Mouse (Mus musculus) hindbrain, embryonic 15.5 days (tissue): ENCODE measurements around the gene Tmem62. TPM values are rescaled to one million over a fixed set of nuclear protein-coding genes. Genes with fewer than 3 reads are reported as not detected.

ENCODE experiments used
- ATAC-seq: fragments of 200-750 bp; cut with Nextera tagmentation; 2 replicates; pipeline ENCODE4 v1.8.0; 2017; ENCODE audit warnings: low read depth, moderate number of reproducible peaks, moderate TSS enrichment; ENCODE audit not compliant: low FRiP score
- H3K27ac ChIP-seq: fragments of 300-500 bp; sonication (generic); replicated peaks from 2 replicates; pipeline ENCODE4 v1.5.1; 2015; ENCODE audit warnings: mild to moderate bottlenecking, inconsistent platforms
- H3K27me3 ChIP-seq: fragments of 300-500 bp; sonication (generic); 2 replicates; pipeline ENCODE4 v1.6.1; 2015; ENCODE audit warnings: control low read depth, inconsistent platforms
- H3K36me3 ChIP-seq: fragments of 300-500 bp; sonication (generic); 2 replicates; pipeline ENCODE4 v1.6.1; 2015; ENCODE audit warnings: control low read depth, inconsistent platforms
- H3K4me1 ChIP-seq: fragments of 300-500 bp; sonication (generic); replicated peaks from 2 replicates; pipeline ENCODE4 v1.6.1; 2015; ENCODE audit warnings: control low read depth, inconsistent platforms
- H3K4me2 ChIP-seq: fragments of 300-500 bp; sonication (generic); 2 replicates; pipeline ENCODE4 v1.6.1; 2015; ENCODE audit warnings: moderate library complexity, mild to moderate bottlenecking, inconsistent platforms
- H3K4me3 ChIP-seq: fragments of 300-500 bp; sonication (generic); 2 replicates; pipeline ENCODE4 v1.5.1; 2015; ENCODE audit warnings: mild to moderate bottlenecking, inconsistent platforms
- H3K9ac ChIP-seq: fragments of 300-500 bp; sonication (generic); 2 replicates; pipeline ENCODE4 v1.6.1; 2015; ENCODE audit warnings: inconsistent platforms
- H3K9me3 ChIP-seq: fragments of 300-500 bp; sonication (generic); 2 replicates; pipeline ENCODE4 v1.6.1; 2016; ENCODE audit warnings: control low read depth, inconsistent platforms
- WGBS: fragments of 180-500 bp; shearing (Covaris S2); methylation state at CpG from one replicate; pipeline ENCODE4 v1.1.7; 2015; 5-methylcytosine and 5-hydroxymethylcytosine counted together
- polyA plus RNA-seq: library from polyadenylated mRNA; unstranded; fragments of >200 nt; fragmentation: Nextera tagmentation; extraction: Ambion mirVana; gene quantifications from 2 replicates; pipeline ENCODE4 v1.2.1, GENCODE M21; 2015

The Tmem62 gene
- polyA plus RNA-seq, 1 experiment from 2014 or later = 14.1 TPM

GRCm38 (mm10) chr2:121003586-121003985 is 26.8 kb downstream of the Tmem62 start:
- Histone ChIP-seq H3K36me3 (0 out of 2 replicates have a peak, but pooled peaks cover 11% of the 10 kb centered on the region), H3K4me1 (peaks cover 4% of the 10 kb centered on the region; the same call in 1 of the 2 replicates), H3K27ac (no peak overlapping the region), H3K27me3 (no peaks in the 10 kb centered on the region), H3K9me3 (no peaks in the 10 kb centered on the region), H3K4me2 (no peak overlapping the region), H3K4me3 (no peak overlapping the region), H3K9ac (no peak overlapping the region)
- 69% methylated on average over 2 of the region's 2 CpGs for WGBS
- ATAC-seq = no peak

- Histone ChIP-seq H3K4me1 (peaks cover 10% of the 10 kb centered on the region), H3K27ac (no peak overlapping the region), H3K4me3 (no peak overlapping the region), H3K4me2 (no peak overlapping the region), H3K9ac (no peak overlapping the region), H3K9me3 (no peaks in the 10 kb centered on the region), H3K27me3 (no peaks in the 10 kb centered on the region), H3K36me3 (0 out of 2 replicates have a peak, but pooled peaks cover 11% of the 10 kb centered on the region)
- no peak for ATAC-seq
- WGBS = 80% methylated on average over 7 of the region's 7 CpGs
Observed at GRCm38 (mm10) chr2:121004018-121004811, 27.4 kb downstream of the Tmem62 start.

- Histone ChIP-seq H3K27ac (no peak overlapping the region), H3K27me3 (no peaks in the 10 kb centered on the region), H3K4me2 (no peak overlapping the region), H3K4me3 (no peak overlapping the region), H3K36me3 (peaks cover 12% of the 10 kb centered on the region), H3K9ac (no peak overlapping the region), H3K4me1 (peaks cover 15% of the 10 kb centered on the region), H3K9me3 (no peaks in the 10 kb centered on the region)
- 81% methylated on average over 1 of the region's 1 CpGs for whole genome bisulfite sequencing
- ATAC-seq = no peak
Observed at GRCm38 (mm10) chr2:121006986-121007385, 30.2 kb downstream of the Tmem62 start.

GRCm38 (mm10) chr2:121007925-121008663 is 31.3 kb downstream of the Tmem62 start, which contains the start of gene Ccndbp1:
Gene Ccndbp1, plus strand, starts transcription at chr2:121008403.
- peaks cover 15% of the 10 kb centered on the region for H3K4me1 ChIP-seq
- H3K9ac ChIP-seq = peak within 1 kb of the TSS; percentile 79
- H3K9me3 ChIP-seq = no peaks in the 10 kb centered on the region
- H3K27ac ChIP-seq = peak within 1 kb of the TSS; percentile 65
- H3K36me3 ChIP-seq = peaks cover 22% of the 10 kb centered on the region
- H3K27me3 ChIP-seq = no peaks in the 10 kb centered on the region
- H3K4me2 ChIP-seq = peak within 1 kb of the TSS; percentile 62
- peak within 1 kb of the TSS; percentile 86 for H3K4me3 ChIP-seq
- 2% methylated on average over 34 of the region's 34 CpGs for WGBS
- ATAC-seq = peak; percentile 98

GRCm38 (mm10) chr2:121008664-121009007 is 31.8 kb downstream of the Tmem62 start:
- Histone ChIP-seq H3K4me1 (peaks cover 15% of the 10 kb centered on the region), H3K4me2 (peak overlapping the region; percentile 62), H3K4me3 (peak overlapping the region; percentile 86), H3K9me3 (no peaks in the 10 kb centered on the region), H3K27ac (peak overlapping the region; percentile 65), H3K36me3 (peaks cover 25% of the 10 kb centered on the region), H3K27me3 (no peaks in the 10 kb centered on the region), H3K9ac (peak overlapping the region; percentile 79)
- 1% methylated on average over 12 of the region's 12 CpGs for WGBS
- no peak for ATAC-seq

- peaks cover 28% of the 10 kb centered on the region for H3K36me3 ChIP-seq
- H3K9me3 ChIP-seq = no peaks in the 10 kb centered on the region
- no peak overlapping the region for H3K27ac ChIP-seq
- peaks cover 15% of the 10 kb centered on the region for H3K4me1 ChIP-seq
- peak overlapping the region; percentile 79 for H3K9ac ChIP-seq
- peak overlapping the region; percentile 62 for H3K4me2 ChIP-seq
- H3K4me3 ChIP-seq = peak overlapping the region; percentile 86
- 27% methylated on average over 5 of the region's 5 CpGs for WGBS
- ATAC-seq = no peak
- no peaks in the 10 kb centered on the region for H3K27me3 ChIP-seq
Observed at GRCm38 (mm10) chr2:121009071-121009677, 32.4 kb downstream of the Tmem62 start.

- H3K9ac ChIP-seq = no peak overlapping the region
- no peak overlapping the region for H3K4me2 ChIP-seq
- ATAC-seq = no peak
- peaks cover 54% of the 10 kb centered on the region for H3K36me3 ChIP-seq
- H3K4me1 ChIP-seq = peaks cover 15% of the 10 kb centered on the region
- H3K27ac ChIP-seq = no peak overlapping the region
- H3K9me3 ChIP-seq = no peaks in the 10 kb centered on the region
- WGBS = 95% methylated on average over 9 of the region's 9 CpGs
- H3K27me3 ChIP-seq = no peaks in the 10 kb centered on the region
- H3K4me3 ChIP-seq = no peak overlapping the region
Observed at GRCm38 (mm10) chr2:121012676-121013075, 35.9 kb downstream of the Tmem62 start.

- no peaks in the 10 kb centered on the region for H3K27me3 ChIP-seq
- ATAC-seq = no peak
- no peaks in the 10 kb centered on the region for H3K4me1 ChIP-seq
- no peak overlapping the region for H3K9ac ChIP-seq
- 90% methylated on average over 2 of the region's 2 CpGs for WGBS
- H3K9me3 ChIP-seq = no peaks in the 10 kb centered on the region
- H3K4me2 ChIP-seq = no peak overlapping the region
- H3K36me3 ChIP-seq = peaks cover 58% of the 10 kb centered on the region
- H3K4me3 ChIP-seq = no peak overlapping the region
- H3K27ac ChIP-seq = no peak overlapping the region
Observed at GRCm38 (mm10) chr2:121015507-121015906, 38.7 kb downstream of the Tmem62 start.

- Histone ChIP-seq H3K9me3 (no peaks in the 10 kb centered on the region), H3K27me3 (no peaks in the 10 kb centered on the region), H3K27ac (no peak overlapping the region), H3K4me3 (no peak overlapping the region), H3K9ac (no peak overlapping the region), H3K36me3 (peaks cover 58% of the 10 kb centered on the region), H3K4me1 (no peaks in the 10 kb centered on the region), H3K4me2 (no peak overlapping the region)
- 86% methylated on average over 9 of the region's 9 CpGs for WGBS
- no peak for ATAC-seq
Observed at GRCm38 (mm10) chr2:121016226-121016625, 39.4 kb downstream of the Tmem62 start.

- peaks cover 48% of the 10 kb centered on the region for H3K36me3 ChIP-seq
- no peak overlapping the region for H3K4me3 ChIP-seq
- no peak for ATAC-seq
- WGBS = 92% methylated on average over 1 of the region's 1 CpGs
- H3K4me1 ChIP-seq = no peaks in the 10 kb centered on the region
- H3K9ac ChIP-seq = no peak overlapping the region
- no peak overlapping the region for H3K27ac ChIP-seq
- no peaks in the 10 kb centered on the region for H3K9me3 ChIP-seq
- no peak overlapping the region for H3K4me2 ChIP-seq
- no peaks in the 10 kb centered on the region for H3K27me3 ChIP-seq
Observed at GRCm38 (mm10) chr2:121017151-121017550, 40.3 kb downstream of the Tmem62 start.

GRCm38 (mm10) chr2:121022918-121023317 is 46.1 kb downstream of the Tmem62 start:
- Histone ChIP-seq H3K36me3 (peaks cover 1% of the 10 kb centered on the region), H3K27me3 (no peaks in the 10 kb centered on the region), H3K9ac (no peak overlapping the region), H3K4me3 (no peak overlapping the region), H3K9me3 (no peaks in the 10 kb centered on the region), H3K27ac (no peak overlapping the region), H3K4me2 (no peak overlapping the region), H3K4me1 (no peaks in the 10 kb centered on the region)
- 72% methylated on average over 5 of the region's 5 CpGs for WGBS
- ATAC-seq = no peak
